Mouse (Mus musculus): ENCODE measurements around the gene Psmc5.

Psmc5 gene

DNA sequence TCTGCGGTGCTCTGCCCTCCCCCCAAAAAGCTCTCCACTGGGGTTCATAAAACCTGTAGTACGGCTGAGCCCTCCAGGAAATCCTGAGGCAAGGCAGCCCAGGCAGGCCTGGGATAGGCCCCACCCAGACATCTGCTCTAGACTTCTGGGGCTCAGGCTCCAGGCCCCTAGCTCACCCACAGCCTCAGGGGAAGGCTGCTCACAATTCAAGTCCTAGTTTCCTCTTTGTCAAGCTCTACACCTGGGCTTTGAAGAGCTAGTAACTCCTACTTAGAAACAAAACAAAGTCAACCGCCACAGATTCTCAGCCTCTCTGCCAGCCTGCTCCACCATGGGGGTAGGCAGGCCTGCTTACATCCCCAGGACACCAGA is 13.1 kb downstream of the Psmc5 start:
- peak; percentile 48 for DNase-seq (ENCODE audit: low spot score)

DNA sequence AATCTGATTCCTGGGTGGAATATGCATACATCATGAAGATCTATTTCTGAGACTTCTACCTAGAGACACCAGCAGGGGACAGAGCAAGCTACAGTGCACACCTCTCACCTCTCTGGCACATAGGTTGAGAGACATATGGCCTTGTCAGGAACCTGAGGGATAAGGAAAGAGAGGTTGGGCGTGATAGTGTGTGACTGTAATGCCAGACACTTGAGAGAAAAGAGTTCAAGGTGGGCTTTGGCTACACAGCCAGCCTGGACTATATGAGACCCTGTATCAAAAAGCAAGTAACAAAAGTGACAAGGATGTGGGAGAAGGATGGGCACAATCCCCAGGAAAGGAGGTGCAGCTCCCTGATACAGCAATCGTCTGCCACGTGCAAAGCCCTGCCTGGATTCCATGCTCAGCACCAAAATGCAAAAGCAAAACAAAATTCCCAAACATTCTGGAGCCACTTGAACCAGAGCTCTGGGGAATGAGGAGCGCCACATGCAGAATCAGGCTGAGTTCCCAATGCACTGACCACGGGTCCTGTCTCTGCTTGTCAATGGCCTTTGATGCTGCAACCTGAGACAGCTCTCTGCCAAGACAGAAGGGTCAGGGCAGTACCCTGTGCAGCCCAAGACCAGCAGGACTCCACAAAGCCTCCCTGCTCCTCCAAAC is 15.3 kb downstream of the Psmc5 start:
- DNase-seq (ENCODE audit: low spot score): peak; percentile 32

DNA sequence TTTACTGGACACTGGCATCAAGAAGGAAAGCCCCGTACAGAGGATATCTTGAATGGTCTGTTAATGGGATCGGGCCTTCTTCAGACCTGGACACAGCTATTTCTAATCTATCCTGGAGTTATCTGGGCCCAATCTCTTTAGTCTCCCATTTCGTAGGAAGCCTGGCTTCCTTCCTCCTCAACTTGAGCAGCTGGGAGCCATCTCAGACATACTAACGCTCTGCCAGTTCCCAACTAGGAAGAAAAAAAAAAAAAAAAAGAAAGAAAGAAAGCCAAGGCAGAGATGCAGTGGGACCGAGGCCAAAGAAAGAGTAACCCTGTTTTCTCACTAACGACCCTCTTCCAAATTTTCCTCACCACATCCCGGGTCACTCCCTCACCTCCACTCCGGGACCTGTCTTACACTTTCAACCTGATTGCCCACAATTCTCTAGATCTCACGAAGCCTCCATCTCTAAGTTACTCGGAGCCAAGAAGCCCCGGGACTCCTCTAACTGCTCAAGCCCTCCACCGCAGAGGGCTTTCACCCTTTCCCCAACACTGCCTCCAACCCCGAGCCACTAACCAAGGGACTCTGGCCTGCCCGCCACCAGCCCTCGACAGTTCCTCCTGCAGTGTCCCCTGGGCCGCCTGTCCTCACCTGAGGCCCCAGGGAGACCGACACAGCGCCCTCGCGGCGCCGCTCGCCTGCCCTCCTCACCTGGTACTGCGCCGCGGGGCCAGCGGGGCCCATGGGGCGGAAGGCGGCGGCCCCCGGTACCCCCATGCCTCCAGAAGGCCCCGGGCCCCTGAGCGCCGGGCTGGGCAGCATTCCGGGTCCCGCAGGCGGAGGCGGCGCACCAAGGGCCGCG is 16.1 kb downstream of the Psmc5 start:
- peak; percentile 50 for DNase-seq (ENCODE audit: low spot score)

DNA sequence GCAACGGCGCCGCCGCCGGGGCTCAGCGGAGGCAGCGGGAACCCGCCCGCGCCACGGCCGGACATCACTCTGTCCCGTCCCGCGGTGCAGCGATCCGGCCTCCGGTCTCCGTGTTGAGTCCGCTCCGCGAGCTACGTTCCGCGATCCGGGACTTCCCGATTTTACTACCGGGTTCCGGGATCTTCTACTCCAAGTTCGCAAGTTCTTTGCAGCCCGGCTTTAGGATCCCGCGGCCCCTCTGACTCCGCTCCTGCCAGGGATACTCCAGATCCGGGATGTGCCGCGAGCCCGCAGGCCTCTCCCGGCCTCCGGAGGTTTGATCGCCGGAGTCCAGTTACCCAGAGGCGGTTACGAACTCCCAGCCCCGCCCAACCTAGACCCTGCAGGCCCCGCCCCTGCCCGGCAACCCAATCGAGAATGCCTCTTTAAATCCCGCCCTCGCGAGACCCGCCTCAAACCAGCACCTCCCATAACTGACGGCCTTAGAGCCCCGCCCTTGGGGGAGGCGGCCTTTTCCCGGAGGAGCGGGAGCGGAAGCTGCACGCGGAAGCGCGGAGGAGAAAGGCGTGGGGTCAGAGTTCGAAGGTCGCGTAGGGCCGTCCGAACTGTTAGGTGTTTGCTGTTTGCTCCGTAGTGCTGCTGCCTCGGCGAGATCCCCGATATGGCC is 16.8 kb downstream of the Psmc5 start, which contains the start of gene Smarcd2:
TSS of gene Smarcd2 (minus strand) at position 329 of the 667 bp plus-strand sequence.
- peak; percentile 99 for DNase-seq (ENCODE audit: low spot score)

DNA sequence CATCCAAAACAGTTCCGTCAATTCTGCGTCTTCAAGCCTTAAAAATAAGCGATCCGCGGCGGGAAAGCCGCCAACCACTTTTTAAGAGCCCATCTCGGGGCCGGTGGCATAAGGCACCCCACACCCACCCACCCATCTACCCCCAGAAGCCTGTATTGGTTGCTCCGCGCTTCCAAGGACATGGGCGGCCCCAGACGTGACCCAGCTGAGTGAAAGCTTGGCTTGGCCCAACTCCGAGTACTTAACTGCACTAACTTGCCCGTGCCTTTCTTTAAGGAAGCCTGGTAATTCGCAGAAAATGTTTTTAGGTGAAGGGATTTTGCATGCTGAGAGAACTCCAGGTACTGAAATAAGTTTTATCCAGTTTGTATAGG is 17.3 kb downstream of the Psmc5 start:
- no peak for DNase-seq (ENCODE audit: low spot score)

DNA sequence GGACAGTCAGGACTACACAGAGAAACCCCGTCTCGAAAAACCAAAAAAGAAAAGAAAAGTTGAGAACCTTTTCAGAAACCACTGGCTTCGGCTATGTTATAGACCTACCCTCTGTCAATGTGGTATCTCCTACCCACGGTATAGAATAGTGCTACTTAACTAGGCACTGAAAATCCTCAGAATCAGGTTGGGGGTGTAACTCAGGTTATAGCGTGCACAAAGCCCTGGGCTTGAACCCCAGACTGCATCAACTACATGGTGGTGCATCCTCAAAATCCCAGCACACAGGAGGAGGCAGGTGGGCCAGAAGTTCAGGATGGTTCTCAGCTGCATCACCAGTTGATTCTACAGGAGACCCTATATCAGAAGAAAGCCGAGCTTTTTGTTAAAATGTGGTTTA is 17.9 kb downstream of the Psmc5 start:
- DNase-seq (ENCODE audit: low spot score): no peak

DNA sequence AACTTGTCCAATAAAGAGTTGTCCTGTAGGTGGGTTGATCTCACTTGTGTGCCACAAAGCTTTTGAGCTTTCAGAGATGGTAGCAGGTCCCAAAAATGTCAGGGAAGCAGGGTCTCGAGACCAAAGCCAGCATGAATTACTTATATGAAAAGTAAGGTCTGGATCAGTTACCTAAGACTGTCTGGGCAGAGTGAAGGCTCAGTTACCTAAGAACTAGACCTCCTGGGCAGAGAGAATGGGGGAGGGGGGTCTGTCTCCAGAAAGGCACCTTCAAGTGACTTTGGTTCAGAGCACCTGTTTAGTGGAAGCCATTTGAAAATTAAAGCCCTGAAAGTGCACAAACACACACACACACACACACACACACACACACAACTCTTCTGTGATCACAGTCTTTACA is 18.4 kb downstream of the Psmc5 start:
- no peak for DNase-seq (ENCODE audit: low spot score)

DNA sequence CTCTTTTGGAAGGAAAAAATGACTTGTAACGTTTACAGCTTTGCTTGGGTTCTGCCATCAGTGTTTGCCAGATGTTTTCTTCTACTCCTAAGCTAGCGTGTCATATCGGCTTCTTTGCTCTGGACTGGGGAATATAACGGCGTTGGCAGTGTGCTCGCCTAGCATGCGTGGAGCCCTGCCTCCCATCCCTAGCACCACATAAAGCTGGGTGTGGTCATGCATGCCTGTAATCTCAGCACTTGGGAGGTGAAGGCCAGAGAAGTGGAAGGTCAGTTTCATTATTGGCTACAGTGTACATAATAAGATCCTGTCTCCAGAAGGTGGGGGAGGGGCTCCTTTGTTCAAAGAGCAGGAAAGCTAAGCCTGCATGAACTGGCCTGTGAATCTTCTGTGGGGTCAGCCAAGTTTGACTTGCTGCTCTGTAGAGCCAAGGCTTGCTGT is 19.0 kb downstream of the Psmc5 start:
- DNase-seq (ENCODE audit: low spot score): peak; percentile 75

DNA sequence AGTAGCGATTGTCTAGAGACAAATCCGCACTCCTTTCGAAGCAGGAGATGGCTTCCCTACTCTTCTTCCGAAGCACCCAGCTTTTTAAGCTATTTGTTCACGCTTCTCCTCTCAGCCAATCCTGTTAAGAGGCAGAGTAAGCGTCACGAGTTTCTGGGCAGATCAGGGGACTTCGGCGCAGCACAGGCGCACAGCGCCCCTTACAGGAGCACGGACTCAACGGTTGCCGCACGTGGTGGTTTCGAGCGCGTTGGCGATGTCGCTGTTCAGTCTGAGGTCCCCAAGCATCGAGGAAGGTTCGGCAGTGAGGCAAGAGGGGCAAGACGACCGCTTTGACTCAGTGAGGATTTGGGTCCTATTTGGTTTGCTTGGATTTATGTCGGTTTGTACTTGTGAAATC is 20.5 kb downstream of the Psmc5 start, which contains the start of gene Tcam1:
TSS of gene Tcam1 (plus strand) at position 219 of the 400 bp plus-strand sequence.
- peak; percentile 94 for DNase-seq (ENCODE audit: low spot score)

DNA sequence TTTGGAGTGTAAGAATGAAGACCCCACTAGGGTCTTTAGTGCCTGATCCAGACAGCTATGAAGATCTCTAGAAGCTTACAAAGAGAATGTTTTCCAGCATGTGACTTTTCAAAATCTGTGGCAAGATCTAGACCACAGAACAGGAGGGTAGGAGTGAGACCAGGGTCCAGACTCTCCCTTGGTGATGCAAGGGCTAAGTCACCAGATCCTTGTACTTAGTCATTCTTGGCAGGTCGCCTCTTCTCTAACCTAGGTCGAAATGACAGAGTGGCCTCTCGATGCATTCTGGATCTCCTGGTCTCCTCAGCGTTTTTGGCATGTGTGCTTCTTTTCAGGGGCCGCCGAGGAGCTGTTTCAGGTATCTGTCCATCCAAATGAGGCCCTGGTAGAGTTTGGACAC is 26.5 kb downstream of the Psmc5 start:
- no peak for DNase-seq (ENCODE audit: low spot score)

DNA sequence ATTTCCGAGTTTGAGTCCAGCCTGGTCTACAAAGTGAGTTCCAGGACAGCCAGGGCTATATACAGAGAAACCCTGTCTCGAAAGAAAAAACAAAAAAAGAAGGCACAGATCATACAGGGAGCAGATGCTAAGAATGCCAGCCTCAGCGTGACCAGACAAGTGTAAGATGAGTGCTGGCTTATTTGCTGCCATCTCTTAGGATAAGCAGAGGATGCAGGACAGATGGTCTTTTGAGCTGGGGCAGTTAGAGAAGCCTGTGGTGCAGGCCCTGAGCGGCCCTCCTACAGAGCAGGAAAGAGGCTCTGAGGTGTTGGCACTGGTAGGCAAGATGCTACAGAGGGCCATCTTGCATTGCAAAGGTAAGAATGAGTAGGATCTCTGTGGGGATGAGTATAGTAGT is 27.4 kb downstream of the Psmc5 start:
- no peak for DNase-seq (ENCODE audit: low spot score)

DNA sequence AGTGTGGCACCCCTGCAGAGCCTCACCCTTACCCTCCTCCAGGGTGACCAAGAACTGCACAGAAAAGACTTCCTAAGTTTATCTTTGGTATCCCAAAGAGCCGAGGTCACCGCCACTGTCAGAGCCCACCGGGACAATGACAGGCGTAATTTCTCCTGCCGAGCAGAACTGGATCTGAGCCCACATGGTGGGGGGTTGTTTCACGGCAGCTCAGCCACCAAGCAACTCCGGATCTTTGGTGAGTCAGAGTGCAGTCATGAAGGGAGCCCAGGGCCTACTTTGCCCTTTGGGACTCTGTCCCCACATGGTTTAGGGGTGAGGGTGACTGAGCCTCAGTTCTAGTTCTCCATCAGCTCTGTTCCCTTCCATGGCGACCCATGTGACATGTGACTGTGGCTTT is 28.2 kb downstream of the Psmc5 start:
- no peak for DNase-seq (ENCODE audit: low spot score)

DNA sequence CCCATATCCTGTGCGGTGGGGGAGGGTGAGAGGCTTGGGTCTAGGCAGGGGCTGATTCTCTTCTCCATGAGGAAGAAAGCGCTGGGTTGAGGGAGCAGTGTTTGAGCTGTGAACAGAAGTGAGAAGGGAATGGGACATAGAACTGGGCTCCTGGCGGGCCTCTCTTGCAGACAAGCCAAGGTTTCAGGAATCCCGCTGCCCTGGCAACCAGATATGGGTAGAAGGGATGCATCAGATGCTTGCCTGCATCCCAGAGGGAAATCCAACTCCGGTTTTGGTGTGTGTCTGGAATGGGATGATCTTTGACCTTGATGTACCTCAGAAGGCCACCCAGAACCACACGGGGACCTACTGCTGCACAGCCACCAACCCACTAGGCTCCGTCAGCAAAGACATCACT is 30.3 kb downstream of the Psmc5 start:
- no peak for DNase-seq (ENCODE audit: low spot score)

DNA sequence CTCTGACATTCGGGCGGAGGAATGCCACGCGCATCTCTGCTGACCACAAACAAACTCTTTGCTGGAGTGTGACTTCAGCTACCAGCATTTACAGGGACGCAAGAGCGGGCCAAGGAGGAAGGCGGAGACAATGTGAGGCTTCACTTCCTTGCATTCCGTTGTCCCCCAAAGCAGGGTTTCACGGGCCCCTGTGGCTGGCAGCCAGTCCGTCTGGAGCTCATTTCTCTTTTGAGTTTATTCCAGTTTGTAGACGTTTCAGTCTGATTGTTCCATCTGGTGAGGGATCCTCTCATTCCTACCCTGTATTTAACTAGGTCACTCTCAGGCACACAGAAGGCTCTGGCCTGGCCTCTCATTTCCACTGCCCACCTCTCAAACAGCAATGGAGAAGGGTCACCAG is 31.0 kb downstream of the Psmc5 start:
- no peak for DNase-seq (ENCODE audit: low spot score)

DNA sequence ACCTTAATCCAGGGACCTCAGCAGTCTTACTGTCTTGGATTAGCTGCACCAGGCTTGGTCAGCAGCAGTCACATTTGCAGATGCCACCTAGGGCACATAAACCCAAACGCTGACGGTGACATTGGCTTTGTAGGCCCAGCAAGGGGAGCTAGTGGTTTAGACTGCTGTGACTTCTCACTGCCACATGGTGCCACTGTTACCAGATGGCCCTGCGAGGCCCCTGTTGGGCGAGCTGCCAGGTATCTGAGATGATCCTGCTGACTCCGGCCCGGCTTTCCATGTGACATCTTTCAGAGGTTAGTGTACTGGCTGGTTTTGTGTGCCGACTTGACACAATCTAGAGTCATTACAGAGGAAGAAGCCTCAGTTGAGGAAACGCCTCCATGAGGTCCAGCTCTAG is 33.4 kb downstream of the Psmc5 start:
- DNase-seq (ENCODE audit: low spot score): peak; percentile 55

DNA sequence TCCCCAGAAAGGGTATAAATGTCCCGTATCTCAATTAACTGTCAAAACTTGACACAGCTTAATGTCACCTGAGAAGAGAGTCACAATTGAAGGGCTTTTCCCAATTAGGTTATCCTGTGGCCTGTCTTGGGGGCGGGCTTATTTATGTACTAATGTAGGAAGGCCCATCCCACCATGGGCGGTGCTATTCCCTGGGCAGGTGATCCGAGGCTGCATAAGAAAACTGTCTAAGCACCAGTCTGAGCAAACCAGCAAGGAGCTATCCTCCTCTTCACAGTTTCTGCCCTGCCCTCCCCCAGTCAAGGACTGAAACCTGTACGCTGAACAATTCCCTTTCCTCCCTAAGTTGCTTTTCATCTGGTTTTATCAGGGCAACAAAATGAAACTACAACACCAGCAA is 34.4 kb downstream of the Psmc5 start:
- DNase-seq (ENCODE audit: low spot score): no peak

DNA sequence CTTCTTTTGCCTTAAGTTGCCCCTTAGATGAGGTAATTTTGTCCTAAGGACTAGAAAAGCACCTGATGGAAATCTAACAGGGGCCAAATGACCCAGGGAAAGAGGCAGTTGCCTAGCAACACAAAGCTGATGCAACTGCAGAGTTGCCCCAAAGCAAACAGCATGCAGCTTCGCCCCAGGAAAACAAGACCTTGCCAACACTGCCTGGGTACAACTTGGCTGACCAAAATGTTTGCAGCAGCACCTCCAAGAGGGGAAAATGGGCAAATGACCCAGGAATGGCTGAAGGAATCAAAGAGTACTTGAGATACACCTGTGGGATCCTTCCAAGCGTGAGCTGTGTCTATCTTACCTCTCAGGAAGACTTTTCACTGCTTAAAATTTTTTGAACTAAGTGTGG is 35.9 kb downstream of the Psmc5 start:
- DNase-seq (ENCODE audit: low spot score): no peak

DNA sequence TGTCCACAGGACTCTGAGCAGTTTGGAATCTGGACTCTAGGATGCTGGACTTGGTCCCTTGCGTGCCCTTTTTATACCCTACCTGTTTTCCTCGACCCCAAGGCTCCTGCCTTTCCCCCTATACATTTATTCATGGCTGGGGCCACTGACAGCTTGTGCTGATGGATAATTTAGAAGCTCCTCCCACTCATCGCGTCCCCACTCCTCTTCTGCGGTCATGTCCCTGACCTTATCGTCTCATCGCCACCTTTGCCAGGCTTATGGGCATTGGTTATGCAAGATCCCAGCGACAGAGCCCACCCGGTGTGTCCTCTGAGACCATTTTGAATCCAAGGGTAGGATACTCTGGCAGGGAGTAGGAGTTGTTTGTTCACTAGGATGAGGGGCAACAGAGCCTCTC is 45.8 kb downstream of the Psmc5 start, which contains the start of gene Gh:
TSS of gene Gh (minus strand) at position 101 of the 400 bp plus-strand sequence.
- no peak for DNase-seq (ENCODE audit: low spot score)

DNA sequence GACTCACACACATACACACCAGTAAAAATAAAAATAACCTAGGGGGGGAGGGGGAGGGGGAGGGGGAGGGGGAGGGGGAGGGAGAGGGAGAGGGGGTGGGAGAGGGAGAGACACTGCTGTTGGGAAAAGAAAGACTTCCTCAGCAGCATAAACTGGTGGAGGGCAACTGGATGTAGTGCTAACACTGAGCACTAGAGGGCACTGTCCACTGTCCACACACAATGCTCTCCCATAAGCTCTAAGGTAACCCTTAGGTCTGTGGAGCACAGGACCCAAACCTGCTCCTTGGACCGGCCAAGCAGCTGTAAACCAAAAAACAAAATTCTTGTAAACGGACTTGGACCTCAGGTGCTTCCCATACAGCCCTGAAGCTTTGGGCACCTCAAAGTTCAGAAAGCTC is 46.7 kb downstream of the Psmc5 start:
- DNase-seq (ENCODE audit: low spot score): peak; percentile 58

DNA sequence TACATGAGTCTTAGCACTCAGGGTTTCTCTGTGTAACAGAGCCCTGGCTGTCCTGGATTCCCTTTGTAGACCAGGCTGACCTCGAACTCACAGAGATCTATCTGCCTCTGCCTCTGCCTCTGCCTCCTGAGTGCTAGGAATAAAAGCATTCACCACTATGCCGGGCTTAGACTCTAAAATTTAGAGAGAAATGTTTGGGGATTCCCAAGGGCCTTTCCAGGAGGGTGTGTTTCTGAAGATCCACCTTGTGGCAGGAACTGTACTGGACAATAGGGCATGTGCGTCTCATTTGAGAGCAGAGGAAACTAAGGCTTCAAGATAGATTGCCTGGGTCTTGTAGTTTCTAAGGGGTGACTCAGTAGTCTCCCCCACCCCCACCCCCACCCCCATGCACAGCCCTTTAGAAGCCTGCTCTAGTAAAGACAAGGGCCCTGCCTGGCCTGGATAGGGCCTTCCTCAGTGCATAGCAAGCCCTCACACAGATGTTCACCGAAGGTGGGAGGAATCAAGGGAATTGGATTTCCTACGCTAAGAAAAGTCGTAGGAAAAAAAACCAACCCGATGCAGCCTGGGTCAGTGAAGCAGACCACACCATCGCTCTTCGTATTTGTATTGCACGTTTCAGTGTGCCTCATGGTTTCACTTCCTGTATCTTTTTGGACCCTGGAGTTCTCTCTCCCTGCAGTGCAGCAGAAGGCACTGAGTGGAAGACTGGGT is 49.6 kb downstream of the Psmc5 start:
- DNase-seq (ENCODE audit: low spot score): no peak

DNA sequence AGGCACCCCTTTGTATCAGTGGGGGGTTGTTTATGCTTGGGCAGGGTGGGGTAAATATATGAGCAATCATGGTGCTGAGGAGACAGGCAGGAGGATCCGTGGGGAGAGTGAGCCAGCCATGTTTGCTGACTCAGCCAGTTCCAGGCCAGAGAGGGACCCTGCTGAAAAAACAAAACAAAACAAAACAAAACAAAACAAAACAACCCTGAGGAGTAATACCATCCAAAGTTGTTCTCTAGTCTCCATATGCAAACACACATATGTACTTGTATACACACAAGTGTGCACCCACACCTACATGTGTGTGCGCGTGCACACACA is 50.1 kb downstream of the Psmc5 start:
- no peak for DNase-seq (ENCODE audit: low spot score)

DNA sequence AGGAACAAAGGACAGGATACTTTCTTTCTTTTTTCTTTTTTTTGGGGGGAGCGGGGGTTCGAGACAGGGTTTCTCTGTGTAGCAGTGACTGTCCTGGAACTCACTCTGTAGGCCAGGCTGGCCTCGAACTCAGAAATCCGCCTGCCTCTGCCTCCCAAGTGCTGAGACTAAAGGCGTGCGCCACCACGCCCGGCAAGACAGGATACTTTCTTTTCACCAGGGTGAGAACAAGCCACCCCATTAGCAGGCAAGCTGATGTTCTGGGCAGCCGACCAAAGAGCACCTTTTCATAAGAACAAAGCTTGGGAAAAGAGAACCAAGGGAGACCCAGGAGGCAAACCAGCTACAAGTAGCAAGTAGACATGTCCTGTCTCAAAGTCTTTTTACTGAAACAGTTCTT is 50.8 kb downstream of the Psmc5 start:
- no peak for DNase-seq (ENCODE audit: low spot score)

Data from urinary bladder, postnatal 14 days (tissue).